Mouse (Mus musculus): ENCODE results near the gene Zswim1.

DNA sequence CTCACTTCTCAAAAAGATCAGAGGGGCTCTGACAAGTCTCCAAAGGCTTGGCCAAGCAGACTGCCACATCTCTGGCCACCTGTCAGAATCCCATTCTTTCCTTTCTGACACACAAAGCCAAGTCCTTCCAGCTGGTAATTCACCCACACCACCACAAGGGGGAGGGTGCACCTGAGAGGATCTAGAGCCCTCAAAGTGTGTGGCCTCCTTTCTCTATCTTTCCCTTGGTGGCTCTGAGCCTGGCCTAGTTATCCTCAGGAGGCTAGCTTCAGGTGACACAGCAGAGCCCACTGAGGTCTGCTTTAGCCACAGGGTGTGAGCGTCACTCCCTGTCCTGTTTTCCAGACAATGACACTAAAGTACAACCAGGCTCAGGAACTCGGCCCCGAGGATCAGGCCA is 29.2 kb upstream of the Zswim1 start:
- TF ChIP-seq POLR2A (IDR thresholded peaks at IDR 0.05; ENCODE audit: low read depth, low read length) (no peak), CTCF (conservative IDR thresholded peaks at IDR 0.05; ENCODE audit: insufficient read depth, insufficient read length, low read depth, low read length) (peak; percentile 73)
